ENCODE assay signal across 12 mouse cellular contexts in genomic region chr11:74611437-74611836, GRCm38 (mm10). TPM values are rescaled to one million over a fixed set of nuclear protein-coding genes. Genes with fewer than 3 reads are reported as not detected.
A peak's percentile ranks its signal among the peaks of the same experiment; 100 is the strongest.
DNase-seq lines count a peak whose midpoint lies in the region; ATAC-seq and TF ChIP-seq lines count a peak whose summit lies in the region.
"Had no signal": no experiment of that assay in that cellular context is flagged by ENCODE, and none has a peak within 500 bp of the region (broad histone marks: within the 10 kb centered on the region; RNA-seq: fewer than 3 reads in every experiment).

No protein-coding gene starts in this region.

- no peak for ATAC-seq in forebrain, postnatal 0 days
- no peak for ATAC-seq in forebrain, embryonic 15.5 days (replicated peaks)
- ATAC-seq in limb, embryonic 11.5 days (ENCODE audit: insufficient number of reproducible peaks, low FRiP score, low TSS enrichment, low read depth), result no peak
- ATAC-seq in liver, embryonic 15.5 days (ENCODE audit: insufficient read depth), result no peak

- no peaks in the 10 kb centered on the region for H3K4me1 ChIP-seq in forebrain, postnatal 0 days (ENCODE audit: insufficient read depth)
- H3K4me1 ChIP-seq in forebrain, embryonic 15.5 days, result peaks cover 9% of the 10 kb centered on the region
- peaks cover 5% of the 10 kb centered on the region; the same call in 1 of the 2 replicates for H3K4me1 ChIP-seq in limb, embryonic 11.5 days (ENCODE audit: control insufficient read depth, insufficient read depth, low read length)
- peaks cover 13% of the 10 kb centered on the region for H3K4me1 ChIP-seq in limb, embryonic 10.5 days
- peaks cover 12% of the 10 kb centered on the region for H3K4me1 ChIP-seq in liver, embryonic 15.5 days (replicated peaks)

- no peaks in the 10 kb centered on the region for H3K36me3 ChIP-seq in forebrain, postnatal 0 days (ENCODE audit: insufficient read depth)
- H3K36me3 ChIP-seq in forebrain, embryonic 15.5 days, result no peaks in the 10 kb centered on the region
- no peaks in the 10 kb centered on the region for H3K36me3 ChIP-seq in limb, embryonic 11.5 days (ENCODE audit: control insufficient read depth, insufficient read depth, low read length)
- no peaks in the 10 kb centered on the region for H3K36me3 ChIP-seq in limb, embryonic 10.5 days
- H3K36me3 ChIP-seq in liver, embryonic 15.5 days (replicated peaks), result no peaks in the 10 kb centered on the region
- H3K36me3 ChIP-seq: midbrain, embryonic 12.5 days had no signal

- no peak for TF ChIP-seq CTCF in forebrain, postnatal 0 days (IDR thresholded peaks at IDR 0.05; ENCODE audit: low read depth)

- no peaks in the 10 kb centered on the region for H3K9me3 ChIP-seq in forebrain, postnatal 0 days (ENCODE audit: low read length)
- H3K9me3 ChIP-seq in forebrain, embryonic 15.5 days, result no peaks in the 10 kb centered on the region
- H3K9me3 ChIP-seq in limb, embryonic 11.5 days (ENCODE audit: control insufficient read depth, low read length), result no peaks in the 10 kb centered on the region
- no peaks in the 10 kb centered on the region for H3K9me3 ChIP-seq in limb, embryonic 10.5 days (replicated peaks)
- no peaks in the 10 kb centered on the region for H3K9me3 ChIP-seq in liver, embryonic 15.5 days (replicated peaks)
- H3K9me3 ChIP-seq: midbrain, embryonic 12.5 days had no signal

- no peak overlapping the region for H3K27ac ChIP-seq in forebrain, postnatal 0 days (ENCODE audit: low read depth, low read length)
- no peak overlapping the region for H3K27ac ChIP-seq in forebrain, embryonic 15.5 days (replicated peaks)
- no peak overlapping the region for H3K27ac ChIP-seq in limb, embryonic 11.5 days (replicated peaks; ENCODE audit: low read depth, low read length)
- no peak overlapping the region for H3K27ac ChIP-seq in limb, embryonic 10.5 days
- H3K27ac ChIP-seq in liver, embryonic 15.5 days (replicated peaks), result no peak overlapping the region
- H3K27ac ChIP-seq: midbrain, embryonic 12.5 days had no signal

- H3K4me3 ChIP-seq in forebrain, postnatal 0 days (ENCODE audit: low read depth, low read length), result no peak overlapping the region
- H3K4me3 ChIP-seq in forebrain, embryonic 15.5 days, result no peak overlapping the region
- H3K4me3 ChIP-seq in limb, embryonic 11.5 days (ENCODE audit: low read depth, low read length), result no peak overlapping the region
- H3K4me3 ChIP-seq in limb, embryonic 10.5 days, result no peak overlapping the region
- H3K4me3 ChIP-seq in liver, embryonic 15.5 days (replicated peaks), result 0 out of 2 replicates have a peak overlapping the region, but pooled peaks have one; percentile 36
- H3K4me3 ChIP-seq: erythroblast, embryonic 14.5 days had no signal

- WGBS in forebrain, postnatal 0 days, result 12% methylated on average over 7 of the region's 7 CpGs
- 21% methylated on average over 7 of the region's 7 CpGs for WGBS in forebrain, embryonic 15.5 days
- 22% methylated on average over 7 of the region's 7 CpGs for WGBS in limb, embryonic 11.5 days
- WGBS in limb, embryonic 10.5 days, result 21% methylated on average over 7 of the region's 7 CpGs
- 17% methylated on average over 7 of the region's 7 CpGs for WGBS in liver, embryonic 15.5 days (ENCODE audit: insufficient replicate concordance)

- H3K27me3 ChIP-seq in forebrain, postnatal 0 days (ENCODE audit: insufficient read depth, low read length), result peaks cover 46% of the 10 kb centered on the region
- peaks cover 45% of the 10 kb centered on the region for H3K27me3 ChIP-seq in forebrain, embryonic 15.5 days
- peaks cover 27% of the 10 kb centered on the region for H3K27me3 ChIP-seq in limb, embryonic 11.5 days (ENCODE audit: control insufficient read depth, insufficient read depth, low read length)
- peaks cover 68% of the 10 kb centered on the region for H3K27me3 ChIP-seq in limb, embryonic 10.5 days (ENCODE audit: low read depth, poor library complexity, severe bottlenecking)
- H3K27me3 ChIP-seq in liver, embryonic 15.5 days, result peaks cover 94% of the 10 kb centered on the region

- DNase-seq in forebrain, postnatal 0 days, result peak; percentile 9
- peak; percentile 30 for DNase-seq in limb, embryonic 11.5 days (ENCODE audit: low spot score)
- DNase-seq in limb, embryonic 10.5 days (ENCODE audit: low spot score), result no peak
- DNase-seq in R1 (ENCODE audit: low read depth, low spot score), result peak; percentile 85
- no peak for DNase-seq in ovary, postnatal 10 days (ENCODE audit: low spot score)
- no peak for DNase-seq in thymus, postnatal 0 days (ENCODE audit: low spot score)
- DNase-seq: B cell, adult 2 months had no signal

- 0 out of 2 replicates have a peak overlapping the region, but pooled peaks have one; percentile 89 for H3K4me2 ChIP-seq in forebrain, postnatal 0 days (ENCODE audit: low read depth)
- H3K4me2 ChIP-seq in forebrain, embryonic 15.5 days (replicated peaks), result no peak overlapping the region
- H3K4me2 ChIP-seq in limb, embryonic 11.5 days (ENCODE audit: low read depth, severe bottlenecking), result no peak overlapping the region
- peak overlapping the region; percentile 63; the same call in 1 of the 2 replicates for H3K4me2 ChIP-seq in liver, embryonic 15.5 days

- H3K9ac ChIP-seq in forebrain, postnatal 0 days, result no peak overlapping the region
- H3K9ac ChIP-seq in forebrain, embryonic 15.5 days (replicated peaks), result no peak overlapping the region
- H3K9ac ChIP-seq in limb, embryonic 11.5 days (ENCODE audit: low read length), result no peak overlapping the region
- no peak overlapping the region for H3K9ac ChIP-seq in liver, embryonic 15.5 days

RNA-seq across cellular contexts. Expression of gene Rap1gap2, which starts 0.7 kb away (rescaled TPM):
- 43.7 and 52.5 TPM in 2 replicates for total RNA-seq in forebrain, postnatal 0 days (2014; rRNA removed)
- polyA plus RNA-seq in forebrain, postnatal 0 days (2015; fragmentation: Nextera tagmentation; extraction: Ambion mirVana), result 9.9 and 12.2 TPM in 2 replicates
- 8.9 and 10.1 TPM in 2 replicates for polyA plus RNA-seq in forebrain, embryonic 15.5 days (2015; fragmentation: Nextera tagmentation; extraction: Ambion mirVana)
- 0.35 and 0.60 TPM in 2 replicates for polyA plus RNA-seq in limb, embryonic 11.5 days (2014; fragmentation: Nextera tagmentation; extraction: Ambion mirVana)
- polyA plus RNA-seq in limb, embryonic 10.5 days (2016; fragmentation: Nextera tagmentation; extraction: Ambion mirVana), result 0.34 and 0.55 TPM in 2 replicates
- polyA plus RNA-seq in liver, embryonic 15.5 days (2015; fragmentation: Nextera tagmentation; extraction: Ambion mirVana), result 0.76 and 0.81 TPM in 2 replicates
- polyA plus RNA-seq in thymus, postnatal 0 days (2015; fragmentation: Nextera tagmentation; extraction: Ambion mirVana), result 3.5 and 3.8 TPM in 2 replicates

RNA-seq across cellular contexts. Expression of gene Ccdc92b, which starts 8.0 kb away (rescaled TPM):
- 12.2 and 14.2 TPM in 2 replicates for total RNA-seq in forebrain, postnatal 0 days (2014; rRNA removed)
- polyA plus RNA-seq in forebrain, postnatal 0 days (2015; fragmentation: Nextera tagmentation; extraction: Ambion mirVana), result 4.0 and 4.1 TPM in 2 replicates
- 3.1 and 3.7 TPM in 2 replicates for polyA plus RNA-seq in forebrain, embryonic 15.5 days (2015; fragmentation: Nextera tagmentation; extraction: Ambion mirVana)
- polyA plus RNA-seq in limb, embryonic 11.5 days (2014; fragmentation: Nextera tagmentation; extraction: Ambion mirVana), result 0.67 and 0.85 TPM in 2 replicates
- polyA plus RNA-seq in limb, embryonic 10.5 days (2016; fragmentation: Nextera tagmentation; extraction: Ambion mirVana), result 0.24 and 0.51 TPM in 2 replicates
- polyA plus RNA-seq in liver, embryonic 15.5 days (2015; fragmentation: Nextera tagmentation; extraction: Ambion mirVana), result 13.7 and 17.7 TPM in 2 replicates
- polyA plus RNA-seq in thymus, postnatal 0 days (2015; fragmentation: Nextera tagmentation; extraction: Ambion mirVana), result 0.06 and 0.10 TPM in 2 replicates
- total RNA-seq: common myeloid progenitor, adult 5-6 weeks had no signal

RNA-seq across cellular contexts. Expression of gene Cluh, which starts 37.9 kb away (rescaled TPM):
- total RNA-seq in forebrain, postnatal 0 days (2014; rRNA removed), result 44.3 and 62.4 TPM in 2 replicates
- polyA plus RNA-seq in forebrain, postnatal 0 days (2015; fragmentation: Nextera tagmentation; extraction: Ambion mirVana), result 9.1 and 12.9 TPM in 2 replicates
- 11.9 and 12.5 TPM in 2 replicates for polyA plus RNA-seq in forebrain, embryonic 15.5 days (2015; fragmentation: Nextera tagmentation; extraction: Ambion mirVana)
- polyA plus RNA-seq in limb, embryonic 11.5 days (2014; fragmentation: Nextera tagmentation; extraction: Ambion mirVana), result 14.0 and 16.0 TPM in 2 replicates
- polyA plus RNA-seq in limb, embryonic 10.5 days (2016; fragmentation: Nextera tagmentation; extraction: Ambion mirVana), result 32.8 and 36.6 TPM in 2 replicates
- polyA plus RNA-seq in liver, embryonic 15.5 days (2015; fragmentation: Nextera tagmentation; extraction: Ambion mirVana), result 27.9 and 34.5 TPM in 2 replicates
- polyA plus RNA-seq in thymus, postnatal 0 days (2015; fragmentation: Nextera tagmentation; extraction: Ambion mirVana), result 11.3 and 11.5 TPM in 2 replicates

Comparison
In these comparisons a context has a peak if more than half of its experiments do, and no peak if none do; other contexts are left out.
1. DNase-seq: peak in forebrain, postnatal 0 days (single experiment), limb, embryonic 11.5 days (single experiment) and R1 (single experiment); none in limb, embryonic 10.5 days (single experiment), ovary, postnatal 10 days (single experiment) and thymus, postnatal 0 days (single experiment).
2. H3K4me2 ChIP-seq: peak in forebrain, postnatal 0 days (single experiment) and liver, embryonic 15.5 days (single experiment); none in forebrain, embryonic 15.5 days (single experiment) and limb, embryonic 11.5 days (single experiment).